Mouse (Mus musculus) 3134 (cell line): ENCODE data around the gene Sult2b1.

ENCODE experiments used
- DNase-seq: peaks from one replicate; pipeline ENCODE4 v3.0.0-alpha.2; 2011; ENCODE audit warnings: low spot score; ENCODE audit not compliant: insufficient read length; ENCODE audit errors: extremely low read depth

Gene Sult2b1

DNA sequence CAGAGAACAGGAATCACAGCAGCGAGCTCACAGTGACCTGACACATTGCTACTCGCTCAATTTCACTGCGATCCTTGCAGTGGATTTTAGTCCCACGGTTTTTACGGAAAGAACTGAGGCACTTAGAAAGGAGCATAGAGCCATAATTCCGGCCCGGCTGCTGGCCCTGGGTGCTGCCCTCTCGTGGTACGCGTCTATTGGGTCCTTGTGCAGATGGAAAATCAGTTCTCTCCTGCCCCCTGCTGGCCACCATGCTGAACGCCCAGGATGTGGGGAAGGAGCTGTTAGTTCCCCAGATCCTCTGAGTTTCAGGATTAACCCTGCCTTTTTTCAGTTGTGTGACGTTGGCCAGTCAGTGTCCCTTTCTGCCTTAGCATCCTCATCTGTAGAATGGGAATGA is 16.9 kb upstream of the Sult2b1 start:
- DNase-seq = peak; percentile 79

DNA sequence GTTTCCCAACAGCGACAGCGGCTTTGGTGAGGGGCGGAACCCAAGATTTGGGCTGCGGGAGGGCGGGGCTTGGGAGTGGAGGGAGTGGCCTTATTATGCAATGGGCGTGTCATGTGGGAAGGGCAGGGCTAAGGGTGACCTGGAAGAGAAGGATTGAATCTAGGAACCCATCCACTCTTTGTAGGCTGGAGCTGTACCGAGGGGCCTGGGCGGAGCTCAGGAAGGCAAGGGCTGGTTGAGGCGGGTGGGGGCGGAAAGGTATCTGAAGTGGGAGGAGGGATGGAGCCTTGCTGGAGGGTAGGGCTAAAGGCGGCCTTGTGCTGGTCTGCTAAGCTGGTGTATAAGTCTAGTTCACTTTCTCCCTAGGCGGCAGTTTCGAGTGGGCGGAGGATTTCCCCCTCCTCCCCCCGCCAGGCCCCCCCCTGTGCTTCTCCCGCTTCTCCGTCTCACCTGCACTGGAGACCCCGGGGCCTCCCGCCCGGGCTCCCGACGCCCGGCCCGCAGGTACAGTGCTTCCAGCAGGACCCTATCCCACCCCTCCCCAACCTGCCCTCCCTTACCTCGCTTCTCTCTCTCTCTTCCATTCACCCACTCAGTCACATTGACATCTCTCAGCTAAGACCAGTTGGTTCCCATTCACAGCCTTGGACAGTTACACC is 16.2 kb upstream of the Sult2b1 start:
- peak; percentile 85 for DNase-seq

DNA sequence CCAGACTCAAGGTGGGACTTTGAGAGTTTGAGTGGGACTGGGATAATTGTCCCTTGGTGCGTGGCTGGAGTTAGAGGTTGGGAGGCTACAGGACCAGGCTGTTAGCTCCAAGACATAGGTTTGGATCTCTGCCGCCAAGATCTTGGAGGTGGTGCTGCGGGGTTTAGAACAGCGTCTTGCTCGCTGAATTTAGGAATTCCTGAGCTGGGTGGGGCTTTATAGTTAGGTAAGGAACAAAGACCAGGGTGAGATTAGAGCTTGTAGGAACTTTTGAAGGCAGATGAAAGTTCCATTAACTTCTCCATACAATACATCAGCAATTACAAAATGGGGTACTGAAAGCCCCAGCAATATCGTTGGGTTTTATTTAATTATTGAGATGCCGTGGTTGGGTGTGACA is 15.5 kb upstream of the Sult2b1 start:
- no peak for DNase-seq

DNA sequence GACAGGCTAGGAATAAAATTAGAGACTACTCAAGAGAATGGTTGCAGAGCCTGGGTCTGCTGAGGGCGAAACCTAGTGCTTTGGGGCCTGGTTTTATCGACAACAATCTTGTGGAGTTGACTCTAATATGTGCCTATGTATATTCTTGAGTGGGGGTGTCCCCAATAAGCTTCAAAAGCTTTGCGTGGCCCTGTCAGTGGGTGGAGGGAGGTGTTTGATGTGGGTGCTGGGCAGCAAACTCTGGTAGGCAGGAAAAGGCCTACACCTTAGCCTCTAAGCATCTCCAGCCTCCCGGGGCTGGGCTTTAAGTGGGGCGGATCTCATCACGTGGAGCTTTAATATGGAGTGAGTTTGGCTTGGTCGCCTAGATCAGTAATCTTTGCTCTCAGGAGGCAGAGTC is 14.5 kb upstream of the Sult2b1 start:
- DNase-seq = no peak

DNA sequence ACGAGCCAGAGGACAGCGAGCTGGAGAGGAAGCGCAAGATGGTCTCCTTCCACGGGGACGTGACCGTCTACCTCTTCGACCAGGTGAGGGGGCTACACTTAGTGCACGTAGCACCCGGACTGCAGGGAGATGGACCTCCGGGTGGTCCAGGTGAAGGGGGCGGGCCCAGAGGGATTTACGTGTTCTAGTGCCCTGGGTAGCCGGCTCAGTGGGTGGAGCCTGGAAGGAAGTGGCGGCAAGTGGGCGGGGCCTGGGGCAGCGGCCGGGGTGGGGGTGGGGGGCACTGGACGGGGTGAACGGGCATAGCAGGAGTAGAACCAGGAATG is 14.0 kb upstream of the Sult2b1 start:
- no peak for DNase-seq

DNA sequence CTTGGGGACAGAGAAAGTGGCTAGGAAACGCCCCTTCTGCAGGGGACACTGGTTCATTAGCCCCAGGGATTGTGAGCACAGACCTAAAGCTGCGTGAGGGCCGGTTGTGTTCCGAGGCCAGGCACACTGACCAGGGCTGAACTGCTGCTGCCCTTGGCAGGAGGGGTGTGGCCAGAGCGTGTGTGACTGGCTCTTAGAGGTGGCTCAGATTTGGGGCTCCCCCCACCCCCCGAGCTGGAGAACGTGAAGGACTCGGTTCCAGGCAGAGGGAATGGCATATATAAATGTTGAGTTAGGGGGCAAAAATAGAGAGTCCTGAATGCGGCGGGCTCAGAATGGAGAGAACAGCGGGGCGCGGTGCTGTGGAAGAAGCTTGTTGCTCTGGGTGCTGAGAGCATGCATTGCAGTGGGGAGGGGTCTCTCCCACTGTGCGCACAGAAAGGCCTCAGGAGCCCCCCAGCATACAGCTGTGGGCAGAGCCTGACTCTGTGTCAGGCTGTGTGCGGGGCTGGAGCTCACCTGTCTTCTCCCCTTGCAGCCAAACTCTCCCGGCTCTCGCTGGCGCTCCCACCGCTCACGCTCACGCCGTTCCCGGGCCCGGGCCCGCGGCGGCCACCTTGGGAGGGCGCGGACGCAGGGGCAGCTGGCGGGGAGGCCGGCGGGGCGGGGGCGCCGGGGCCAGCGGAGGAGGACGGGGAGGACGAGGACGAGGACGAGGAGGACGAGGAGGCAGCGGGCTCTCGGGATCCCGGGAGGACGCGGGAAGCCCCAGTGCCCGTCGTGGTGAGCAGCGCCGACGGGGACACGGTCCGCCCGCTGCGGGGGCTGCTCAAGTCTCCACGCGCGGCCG is 13.4 kb upstream of the Sult2b1 start:
- no peak for DNase-seq

DNA sequence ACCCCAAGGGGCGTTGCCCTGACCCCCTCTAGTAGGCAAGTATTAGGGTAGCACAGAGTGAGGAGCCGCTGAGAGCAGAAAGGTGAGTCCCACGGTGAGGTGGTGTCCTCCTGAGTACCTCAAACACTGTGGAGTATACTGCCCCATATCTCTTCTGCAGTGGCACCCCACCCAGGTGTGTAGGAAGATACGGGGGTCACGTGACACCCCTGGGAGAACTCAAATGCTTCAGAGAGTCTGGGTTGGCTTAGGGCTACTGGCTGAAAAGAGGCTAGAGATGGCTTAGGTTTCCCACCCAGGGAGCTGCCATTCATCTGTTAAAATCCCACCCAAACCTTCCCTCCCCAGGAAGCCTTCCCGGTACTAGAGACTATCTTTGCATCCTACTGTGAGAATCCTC is 12.5 kb upstream of the Sult2b1 start:
- no peak for DNase-seq

DNA sequence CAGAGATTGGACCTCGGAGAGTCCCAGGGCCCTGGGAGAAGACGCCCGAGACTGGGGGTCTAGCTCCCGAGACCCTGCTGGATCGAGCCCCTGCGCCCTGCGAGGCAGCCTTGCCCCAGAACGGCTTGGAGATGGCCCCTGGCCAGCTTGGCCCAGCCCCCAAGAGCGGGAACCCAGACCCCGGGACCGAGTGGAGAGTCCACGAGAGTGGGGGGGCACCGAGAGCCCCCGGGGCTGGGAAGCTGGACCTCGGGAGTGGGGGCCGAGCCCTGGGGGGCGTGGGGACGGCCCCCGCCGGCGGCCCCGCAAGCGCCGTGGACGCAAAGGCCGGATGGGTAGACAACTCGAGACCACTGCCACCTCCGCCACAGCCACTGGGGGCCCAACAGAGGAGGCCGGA is 10.5 kb upstream of the Sult2b1 start:
- no peak for DNase-seq

DNA sequence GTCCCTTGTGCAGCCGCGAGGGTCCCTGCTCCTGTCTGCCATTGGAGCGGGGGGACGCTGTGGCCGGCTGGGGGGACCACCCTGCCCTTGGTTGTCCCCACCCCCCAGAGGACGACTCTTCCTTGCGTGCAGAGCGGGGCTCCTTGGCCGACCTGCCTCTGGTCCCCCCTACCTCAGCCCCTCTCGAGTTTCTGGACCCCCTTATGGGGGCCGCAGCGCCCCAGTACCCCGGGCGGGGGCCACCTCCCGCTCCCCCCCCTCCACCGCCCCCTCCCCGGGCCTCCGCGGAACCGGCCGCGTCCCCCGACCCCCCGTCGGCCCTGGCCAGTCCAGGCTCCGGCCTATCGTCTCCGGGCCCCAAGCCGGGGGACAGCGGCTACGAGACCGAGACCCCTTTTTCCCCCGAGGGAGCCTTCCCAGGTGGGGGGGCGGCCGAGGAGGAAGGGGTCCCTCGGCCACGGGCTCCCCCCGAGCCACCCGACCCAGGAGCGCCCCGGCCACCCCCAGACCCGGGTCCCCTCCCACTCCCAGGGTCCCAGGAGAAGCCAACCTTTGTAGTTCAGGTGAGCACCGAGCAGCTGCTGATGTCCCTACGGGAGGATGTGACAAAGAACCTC is 9.6 kb upstream of the Sult2b1 start:
- DNase-seq = no peak

DNA sequence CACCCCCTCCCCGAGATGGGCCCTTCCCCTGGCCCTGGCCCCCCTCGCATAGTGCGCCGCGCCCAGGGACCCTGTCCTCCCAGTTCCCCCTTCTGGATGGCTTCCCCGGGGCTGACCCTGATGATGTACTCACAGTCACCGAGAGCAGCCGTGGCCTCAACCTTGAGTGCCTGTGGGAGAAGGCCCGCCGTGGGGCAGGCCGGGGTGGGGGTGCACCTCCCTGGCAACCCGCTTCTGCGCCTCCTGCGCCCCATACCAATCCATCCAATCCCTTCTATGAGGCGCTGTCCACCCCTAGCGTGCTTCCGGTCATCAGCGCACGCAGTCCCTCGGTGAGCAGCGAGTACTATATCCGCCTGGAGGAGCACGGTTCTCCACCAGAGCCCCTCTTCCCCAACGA is 8.8 kb upstream of the Sult2b1 start:
- DNase-seq = no peak

DNA sequence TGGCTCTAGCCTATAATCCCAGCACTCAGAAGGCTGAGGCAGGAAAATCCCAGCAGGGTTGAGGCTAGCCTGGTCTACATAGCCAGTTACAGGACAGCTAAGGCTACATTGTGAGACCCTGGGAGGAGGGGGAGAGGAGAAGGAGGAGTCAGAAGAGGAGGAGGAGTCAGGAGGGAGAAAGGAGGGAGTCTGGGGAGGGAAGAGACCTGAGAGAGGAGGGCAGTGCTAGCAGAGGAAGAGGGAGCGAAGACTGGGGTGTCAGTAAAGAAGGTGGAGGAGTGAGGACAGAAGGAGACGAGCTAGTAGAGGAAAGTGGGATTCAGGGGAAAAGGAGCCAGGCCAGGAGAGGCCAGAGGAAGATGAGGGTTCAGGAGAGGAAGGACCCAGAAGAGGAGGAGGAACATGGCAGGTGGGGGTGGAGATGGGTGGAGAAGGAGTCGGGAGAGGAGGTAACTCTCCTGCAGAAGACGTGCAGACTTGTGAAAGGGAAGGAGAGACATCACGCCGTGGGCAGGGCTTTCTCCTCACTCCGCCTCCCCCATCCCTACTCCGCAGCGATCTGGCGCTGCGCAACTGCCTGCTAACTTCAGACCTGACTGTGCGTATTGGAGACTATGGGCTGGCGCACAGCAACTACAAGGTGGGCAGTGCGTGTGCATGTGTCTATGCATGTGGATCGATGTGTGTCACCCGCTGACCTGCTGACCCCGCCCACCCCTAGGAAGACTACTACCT is 7.5 kb upstream of the Sult2b1 start:
- no peak for DNase-seq

DNA sequence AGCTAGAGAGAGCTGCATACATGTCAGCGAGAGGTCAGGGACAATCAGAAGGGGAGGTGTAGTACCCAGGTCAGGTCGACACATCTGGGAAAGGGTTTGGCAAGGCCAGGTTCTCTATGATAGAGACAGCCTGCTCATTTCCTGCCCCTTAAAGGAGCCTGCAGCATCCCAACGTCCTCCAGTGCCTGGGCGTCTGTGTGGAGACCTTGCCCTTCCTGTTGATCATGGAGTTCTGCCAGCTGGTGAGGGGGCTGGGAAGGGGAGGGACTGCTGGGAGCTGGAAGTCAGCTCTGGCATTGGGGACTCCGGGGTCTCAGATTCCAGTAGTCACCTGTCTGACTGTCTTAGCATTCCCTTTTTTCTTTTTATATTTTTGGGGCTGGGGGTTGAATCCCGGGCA is 6.3 kb upstream of the Sult2b1 start:
- DNase-seq = no peak

DNA sequence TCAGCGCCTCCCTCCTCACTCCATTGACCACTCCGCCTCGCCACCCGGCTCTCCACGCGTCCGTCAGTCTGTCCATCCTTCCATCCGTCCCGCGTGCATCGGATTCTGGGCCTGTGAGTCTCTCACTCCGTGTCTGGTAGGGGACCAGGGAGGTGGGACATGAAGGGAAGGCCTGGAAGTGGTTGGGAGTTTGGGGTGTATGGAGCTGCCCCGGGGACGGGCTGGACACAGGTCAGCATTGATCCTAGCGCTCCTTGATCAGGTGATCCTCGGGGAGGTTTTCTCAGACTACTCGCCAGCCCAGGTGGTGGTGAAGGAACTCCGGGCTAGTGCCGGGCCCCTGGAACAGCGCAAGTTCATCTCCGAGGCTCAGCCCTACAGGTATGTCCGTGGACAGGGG is 3.2 kb upstream of the Sult2b1 start:
- DNase-seq = no peak

DNA sequence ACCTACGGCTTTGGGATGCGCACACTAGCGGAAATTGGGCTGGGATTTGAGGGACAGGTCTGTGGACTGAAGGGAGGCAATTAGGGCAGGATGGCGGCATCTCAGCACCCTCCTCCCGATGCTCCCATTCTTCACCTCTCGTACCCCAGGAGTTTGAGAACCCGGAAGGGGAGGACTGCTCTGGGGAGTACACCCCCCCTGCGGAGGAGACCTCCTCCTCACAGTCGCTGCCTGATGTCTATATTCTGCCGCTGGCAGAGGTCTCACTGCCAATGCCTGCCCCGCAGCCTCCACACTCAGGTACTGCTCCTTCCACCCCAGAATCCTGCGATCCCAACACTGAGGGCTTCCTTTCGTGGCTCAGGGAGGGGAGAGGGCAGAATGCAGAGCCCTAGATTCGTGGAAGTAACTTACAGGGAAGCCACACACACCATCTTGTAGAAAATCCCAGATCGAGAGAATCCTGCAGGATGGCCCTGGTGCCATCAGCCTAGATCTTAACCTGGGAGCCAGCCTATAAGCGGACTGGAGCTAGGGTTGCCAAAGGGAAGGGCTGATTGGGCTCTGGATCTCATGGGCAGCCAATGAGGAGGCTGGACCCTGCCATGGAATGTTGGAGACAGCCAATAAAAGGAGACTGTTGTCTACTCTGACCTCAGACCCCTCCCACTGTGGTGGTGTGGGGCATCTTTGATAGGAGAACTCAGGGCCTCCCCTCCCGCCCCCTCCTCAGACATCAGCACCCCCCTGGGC is 2.4 kb upstream of the Sult2b1 start:
- no peak for DNase-seq

DNA sequence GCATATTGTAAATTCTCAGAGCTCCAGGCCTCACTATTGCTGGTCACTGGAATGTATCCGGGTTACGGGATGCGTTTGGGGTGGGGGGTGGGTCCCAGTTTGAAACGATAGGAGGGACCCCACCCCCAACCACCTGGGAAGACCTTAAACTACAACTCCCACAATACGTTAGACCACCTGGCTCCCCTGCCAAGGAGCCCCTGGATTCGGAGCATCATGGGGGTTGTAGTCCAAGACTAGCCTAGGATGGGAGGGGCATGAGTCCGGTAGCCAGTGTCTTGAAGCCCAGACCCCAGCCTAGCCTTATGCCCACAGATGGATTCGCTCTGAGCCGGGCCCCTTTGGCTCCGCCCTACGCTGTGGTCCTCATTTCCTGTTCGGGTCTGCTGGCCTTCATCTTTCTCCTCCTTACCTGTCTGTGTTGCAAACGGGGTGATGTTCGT is 1.7 kb upstream of the Sult2b1 start:
- no peak for DNase-seq

DNA sequence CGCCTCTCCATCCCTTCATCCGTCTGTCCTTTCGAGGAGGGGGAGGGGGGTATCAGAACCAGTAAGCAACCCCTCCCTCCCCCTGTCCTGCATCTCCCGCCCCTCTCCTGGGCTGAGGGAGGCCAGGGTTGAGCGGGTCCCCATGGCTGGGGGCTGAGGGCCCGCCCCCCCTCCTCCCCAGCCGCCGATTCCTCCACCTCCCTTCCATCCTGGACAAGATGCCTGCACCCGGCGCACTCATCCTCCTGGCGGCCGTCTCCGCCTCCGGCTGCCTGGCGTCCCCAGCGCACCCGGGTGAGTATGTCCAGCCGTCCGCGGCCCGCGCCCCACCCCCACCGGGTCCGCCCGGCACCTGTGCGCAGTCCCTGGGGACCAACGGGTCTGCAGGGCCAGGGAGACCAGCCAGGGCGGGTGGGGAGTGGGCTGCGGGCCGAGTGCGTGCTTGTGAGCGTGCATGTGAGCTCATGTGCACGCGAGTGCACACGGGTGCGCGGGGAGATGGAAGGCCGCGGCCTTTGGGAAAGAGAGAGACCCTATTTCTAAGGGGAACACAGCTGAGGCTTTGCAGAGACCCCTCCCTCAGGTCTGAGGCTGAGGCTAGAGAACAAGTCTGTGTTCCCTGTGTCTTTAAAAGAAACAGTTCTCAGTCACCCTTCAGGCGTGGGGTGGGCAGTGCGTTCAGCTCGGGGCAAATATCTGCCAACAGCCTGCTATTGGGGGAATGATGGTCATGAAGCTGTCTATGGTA is 1.1 kb upstream of the Sult2b1 start:
- DNase-seq = no peak

DNA sequence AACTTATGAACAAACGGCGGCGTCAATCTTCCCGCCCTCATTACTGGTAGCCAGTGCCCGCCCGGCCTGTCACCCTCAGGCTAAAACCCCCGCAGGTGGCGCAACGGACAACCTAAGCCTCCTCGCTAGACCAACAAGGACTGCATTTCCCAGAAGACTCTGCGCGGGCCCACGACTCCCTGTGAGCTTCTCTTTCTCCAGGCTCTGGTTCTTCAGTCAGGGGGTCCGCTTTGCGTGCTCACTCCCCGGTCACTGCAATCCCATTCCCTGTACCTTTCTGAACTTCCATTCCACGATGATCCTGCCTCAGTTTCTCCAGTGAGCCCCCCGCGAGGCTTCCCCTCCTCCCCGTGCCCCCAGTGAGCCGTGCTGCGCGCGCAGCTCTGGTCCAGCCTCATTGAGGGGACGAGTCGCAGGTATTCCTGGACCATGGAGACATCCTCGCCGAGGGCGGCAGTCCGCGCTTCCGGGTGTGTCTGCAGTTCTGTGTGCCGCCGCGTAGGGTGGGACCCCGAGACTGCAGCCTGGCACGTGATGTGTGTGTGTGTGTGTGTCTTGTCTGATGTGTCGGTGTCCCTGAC is 868 bp downstream of the Sult2b1 start, which contains the start of gene Lmtk3:
TSS of gene Lmtk3 (plus strand) at position 228 of the 581 bp plus-strand sequence.
- no peak for DNase-seq

DNA sequence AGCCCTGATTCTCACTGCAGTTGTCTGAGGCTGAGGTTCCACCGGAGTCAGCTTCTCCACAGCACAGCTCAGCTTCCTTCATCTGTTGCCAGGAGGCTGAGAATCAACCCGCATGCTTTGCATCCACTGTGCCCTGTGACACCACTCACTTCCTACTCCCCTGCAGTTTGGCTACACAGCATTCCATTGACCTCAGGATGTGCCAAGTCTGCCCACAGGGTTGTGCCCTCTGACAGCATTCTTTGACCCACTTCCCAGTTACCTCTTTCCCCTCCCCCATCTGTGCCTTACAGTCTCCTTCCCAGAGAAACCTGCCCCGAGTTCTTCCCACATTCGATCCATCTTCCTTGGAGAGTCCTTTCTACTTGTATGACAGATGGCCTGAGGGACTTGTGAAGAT is 2.2 kb downstream of the Sult2b1 start:
- DNase-seq = peak; percentile 53

DNA sequence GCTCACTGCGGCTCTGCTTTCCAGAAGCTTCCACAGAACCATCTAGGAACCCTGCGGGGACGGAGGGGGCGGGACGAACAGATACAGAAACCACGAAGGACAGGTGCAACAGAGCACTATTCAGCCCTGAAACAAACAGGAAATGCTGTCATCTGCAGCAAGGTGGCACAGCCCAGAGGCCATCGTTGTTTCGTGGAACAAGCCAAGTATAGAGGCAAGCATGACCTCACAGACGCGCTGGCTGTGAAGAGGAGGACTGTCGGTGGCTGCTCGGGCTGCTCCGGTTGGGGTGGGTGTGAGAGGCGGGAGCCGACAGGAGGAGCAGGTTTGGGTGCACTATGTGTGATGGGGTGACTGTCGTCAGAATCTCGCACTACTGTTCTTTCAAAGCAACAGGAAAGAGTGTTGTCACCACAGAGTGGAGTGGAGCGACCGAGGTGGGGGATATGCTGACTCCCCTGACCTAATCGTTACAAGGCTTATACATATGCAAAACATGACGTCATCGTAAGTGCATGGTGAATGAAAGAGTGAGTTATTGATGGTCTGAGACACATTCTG is 5.3 kb downstream of the Sult2b1 start:
- no peak for DNase-seq
